16 mouse cellular contexts compared by ENCODE assay signal in genomic region chr14:15868520-15868919, GRCm38 (mm10).
"Had no signal": no experiment of that assay in that cellular context is flagged by ENCODE, and none has a peak within 500 bp of the region (broad histone marks: within the 10 kb centered on the region; RNA-seq: fewer than 3 reads in every experiment).

No protein-coding gene starts in this region.

- ATAC-seq: hindbrain, embryonic 16.5 days; inflammation-experienced regulatory T-cells, adult 6 months; intestine, embryonic 15.5 days; intestine, postnatal 0 days had no signal

- DNase-seq: gastrocnemius, adult 2 months; gastrocnemius, postnatal 10 days; gastrocnemius, postnatal 25 days; heart, adult 18-20 months; heart, postnatal 10 days; heart, postnatal 4 days; kidney, adult 18-20 months; kidney, adult 8-10 months; kidney, postnatal 10 days; kidney, postnatal 25 days; kidney, postnatal 4 days; liver had no signal
